20 mouse cellular contexts compared by ENCODE assay signal in genomic region chr1:185079331-185079880, GRCm38 (mm10).
DNase-seq lines count a peak whose midpoint lies in the region; ATAC-seq and TF ChIP-seq lines count a peak whose summit lies in the region.
"Had no signal": no experiment of that assay in that cellular context is flagged by ENCODE, and none has a peak within 500 bp of the region (broad histone marks: within the 10 kb centered on the region; RNA-seq: fewer than 3 reads in every experiment).

No protein-coding gene starts in this region.

- peaks cover 8% of the 10 kb centered on the region; the same call in 1 of the 2 replicates for H3K4me1 ChIP-seq in neural tube, embryonic 12.5 days
- no peaks in the 10 kb centered on the region for H3K4me1 ChIP-seq in forebrain, postnatal 0 days (ENCODE audit: insufficient read depth)
- no peaks in the 10 kb centered on the region; the same call in 1 of the 2 replicates for H3K4me1 ChIP-seq in hindbrain, embryonic 16.5 days (ENCODE audit: control insufficient read depth, insufficient read depth, low read depth, low read length)
- H3K4me1 ChIP-seq in midbrain, postnatal 0 days (ENCODE audit: insufficient read depth, low read length): no peaks in the 10 kb centered on the region
- no peaks in the 10 kb centered on the region for H3K4me1 ChIP-seq in cerebellum, adult 2 months (ENCODE audit: control insufficient read depth, insufficient read depth, low read length)
- H3K4me1 ChIP-seq: embryonic facial prominence, embryonic 12.5 days; limb, embryonic 10.5 days; stomach, embryonic 15.5 days had no signal

- no peaks in the 10 kb centered on the region for H3K27me3 ChIP-seq in neural tube, embryonic 12.5 days (replicated peaks)
- H3K27me3 ChIP-seq in forebrain, postnatal 0 days (ENCODE audit: insufficient read depth, low read length): no peaks in the 10 kb centered on the region
- H3K27me3 ChIP-seq in hindbrain, embryonic 16.5 days (replicated peaks; ENCODE audit: control insufficient read depth, insufficient read depth, low read length): no peaks in the 10 kb centered on the region
- no peaks in the 10 kb centered on the region for H3K27me3 ChIP-seq in midbrain, postnatal 0 days (ENCODE audit: insufficient read depth, low read length)
- H3K27me3 ChIP-seq in cerebellum, adult 2 months (ENCODE audit: control insufficient read depth, insufficient read depth, low read length): no peaks in the 10 kb centered on the region; the same call in 1 of the 2 replicates
- H3K27me3 ChIP-seq: embryonic facial prominence, embryonic 12.5 days; stomach, embryonic 15.5 days had no signal

- TF ChIP-seq POLR2A in cerebellum, adult 2 months (IDR thresholded peaks at IDR 0.05; ENCODE audit: borderline replicate concordance, insufficient read depth, low read length): no peak

- no peaks in the 10 kb centered on the region for H3K9me3 ChIP-seq in neural tube, embryonic 12.5 days
- no peaks in the 10 kb centered on the region for H3K9me3 ChIP-seq in forebrain, postnatal 0 days (ENCODE audit: low read length)
- no peaks in the 10 kb centered on the region for H3K9me3 ChIP-seq in hindbrain, embryonic 16.5 days (ENCODE audit: control insufficient read depth, low read length)
- H3K9me3 ChIP-seq in midbrain, postnatal 0 days (ENCODE audit: low read length): no peaks in the 10 kb centered on the region
- H3K9me3 ChIP-seq: embryonic facial prominence, embryonic 12.5 days; limb, embryonic 10.5 days; stomach, embryonic 15.5 days had no signal

- 0 out of 2 replicates have a peak, but pooled peaks have one; percentile 29 for ATAC-seq in neural tube, embryonic 12.5 days (ENCODE audit: low FRiP score, low read depth)
- ATAC-seq in forebrain, postnatal 0 days: peak; percentile 27; the same call in 1 of the 2 replicates
- 0 out of 2 replicates have a peak, but pooled peaks have one; percentile 30 for ATAC-seq in hindbrain, embryonic 16.5 days
- ATAC-seq in midbrain, postnatal 0 days (ENCODE audit: low FRiP score): no peak

- TF ChIP-seq CTCF in forebrain, postnatal 0 days (IDR thresholded peaks at IDR 0.05; ENCODE audit: low read depth): no peak
- TF ChIP-seq CTCF in midbrain, postnatal 0 days (IDR thresholded peaks at IDR 0.05): no peak
- TF ChIP-seq CTCF in cerebellum, adult 2 months (IDR thresholded peaks at IDR 0.05; ENCODE audit: borderline replicate concordance, insufficient read depth, low read depth, low read length): no peak

- H3K4me2 ChIP-seq in neural tube, embryonic 12.5 days (replicated peaks): no peak overlapping the region
- H3K4me2 ChIP-seq in forebrain, postnatal 0 days (ENCODE audit: low read depth): no peak overlapping the region
- no peak overlapping the region for H3K4me2 ChIP-seq in hindbrain, embryonic 16.5 days (ENCODE audit: low read length)
- no peak overlapping the region for H3K4me2 ChIP-seq in midbrain, postnatal 0 days (ENCODE audit: low read depth, low read length, poor library complexity, severe bottlenecking)
- H3K4me2 ChIP-seq: embryonic facial prominence, embryonic 12.5 days; stomach, embryonic 15.5 days had no signal

- no peaks in the 10 kb centered on the region for H3K36me3 ChIP-seq in neural tube, embryonic 12.5 days
- no peaks in the 10 kb centered on the region for H3K36me3 ChIP-seq in forebrain, postnatal 0 days (ENCODE audit: insufficient read depth)
- H3K36me3 ChIP-seq in hindbrain, embryonic 16.5 days (ENCODE audit: control insufficient read depth, insufficient read depth, low read length): no peaks in the 10 kb centered on the region
- no peaks in the 10 kb centered on the region for H3K36me3 ChIP-seq in midbrain, postnatal 0 days (ENCODE audit: insufficient read depth, low read length)
- H3K36me3 ChIP-seq: embryonic facial prominence, embryonic 12.5 days; limb, embryonic 10.5 days; stomach, embryonic 15.5 days had no signal

- H3K4me3 ChIP-seq in neural tube, embryonic 12.5 days: no peak overlapping the region
- H3K4me3 ChIP-seq in forebrain, postnatal 0 days (ENCODE audit: low read depth, low read length): no peak overlapping the region
- no peak overlapping the region for H3K4me3 ChIP-seq in hindbrain, embryonic 16.5 days (ENCODE audit: low read length)
- H3K4me3 ChIP-seq in midbrain, postnatal 0 days (ENCODE audit: low read depth, low read length): no peak overlapping the region
- H3K4me3 ChIP-seq in cerebellum, adult 2 months (replicated peaks; ENCODE audit: insufficient read depth, low read depth, low read length): no peak overlapping the region
- H3K4me3 ChIP-seq: embryonic facial prominence, embryonic 12.5 days; erythroblast, embryonic 14.5 days; layer of hippocampus, adult 2 months; limb, embryonic 10.5 days; stomach, embryonic 15.5 days had no signal

- WGBS in neural tube, embryonic 12.5 days: 14% methylated on average over 5 of the region's 5 CpGs
- WGBS in forebrain, postnatal 0 days: 19% methylated on average over 5 of the region's 5 CpGs
- 23% methylated on average over 5 of the region's 5 CpGs for WGBS in hindbrain, embryonic 16.5 days
- WGBS in midbrain, postnatal 0 days: 20% methylated on average over 5 of the region's 5 CpGs
- 46% methylated on average over 5 of the region's 5 CpGs for WGBS in cerebellum, adult 2 months

- no peak for DNase-seq in neural tube, embryonic 10.5 days (ENCODE audit: extremely low spot score, low spot score)
- DNase-seq in forebrain, postnatal 0 days: no peak
- DNase-seq in midbrain, postnatal 0 days (ENCODE audit: low spot score): peak; percentile 22
- DNase-seq in cerebellum, adult 8-10 months: no peak
- no peak for DNase-seq in cerebellum, adult 2 months
- DNase-seq: cerebellum, postnatal 10 days; gastrocnemius, postnatal 25 days; kidney, adult 2 months; kidney, postnatal 10 days; lung, adult 18-20 months; lung, postnatal 14 days; right cerebral cortex, postnatal 25 days; thymus, adult 2 months had no signal

- no peak overlapping the region for H3K27ac ChIP-seq in neural tube, embryonic 12.5 days
- H3K27ac ChIP-seq in forebrain, postnatal 0 days (ENCODE audit: low read depth, low read length): no peak overlapping the region
- no peak overlapping the region; the same call in 1 of the 2 replicates for H3K27ac ChIP-seq in hindbrain, embryonic 16.5 days (ENCODE audit: low read depth, low read length)
- H3K27ac ChIP-seq in midbrain, postnatal 0 days (ENCODE audit: low read depth, low read length): no peak overlapping the region
- H3K27ac ChIP-seq in cerebellum, adult 2 months (ENCODE audit: insufficient read depth, low read length): no peak overlapping the region
- H3K27ac ChIP-seq: embryonic facial prominence, embryonic 12.5 days; layer of hippocampus, adult 2 months; limb, embryonic 10.5 days; stomach, embryonic 15.5 days had no signal

- no peak overlapping the region for H3K9ac ChIP-seq in neural tube, embryonic 12.5 days
- H3K9ac ChIP-seq in forebrain, postnatal 0 days: no peak overlapping the region
- no peak overlapping the region for H3K9ac ChIP-seq in hindbrain, embryonic 16.5 days (ENCODE audit: low read depth, low read length)
- H3K9ac ChIP-seq in midbrain, postnatal 0 days (replicated peaks; ENCODE audit: low read length, poor library complexity, severe bottlenecking): no peak overlapping the region
- H3K9ac ChIP-seq: embryonic facial prominence, embryonic 12.5 days; stomach, embryonic 15.5 days had no signal
